In genomic region chr3:132035176-132035575, GRCm38 (mm10) we compare ENCODE assay signal across 19 mouse cellular contexts. TPM values are rescaled to one million over a fixed set of nuclear protein-coding genes. Genes with fewer than 3 reads are reported as not detected.
DNase-seq lines count a peak whose midpoint lies in the region; ATAC-seq and TF ChIP-seq lines count a peak whose summit lies in the region.
"Had no signal": no experiment of that assay in that cellular context is flagged by ENCODE, and none has a peak within 500 bp of the region (broad histone marks: within the 10 kb centered on the region; RNA-seq: fewer than 3 reads in every experiment).

No protein-coding gene starts in this region.

- intact Hi-C loops in left cerebral cortex, postnatal 36 days (cut with DNase I): no loop called here

- no peak overlapping the region for H3K9ac ChIP-seq in liver, adult 2 months (ENCODE audit: low read depth, low read length)
- no peak overlapping the region for H3K9ac ChIP-seq in liver, embryonic 12.5 days
- H3K9ac ChIP-seq in midbrain, embryonic 15.5 days: no peak overlapping the region
- no peak overlapping the region for H3K9ac ChIP-seq in forebrain, embryonic 11.5 days (ENCODE audit: low read length)
- H3K9ac ChIP-seq: embryonic facial prominence, embryonic 15.5 days; forebrain, embryonic 15.5 days; heart, embryonic 12.5 days; hindbrain, embryonic 15.5 days had no signal

- H3K4me2 ChIP-seq in liver, embryonic 12.5 days: no peak overlapping the region
- no peak overlapping the region for H3K4me2 ChIP-seq in midbrain, embryonic 15.5 days
- no peak overlapping the region for H3K4me2 ChIP-seq in forebrain, embryonic 11.5 days (ENCODE audit: low read depth, low read length, severe bottlenecking)
- H3K4me2 ChIP-seq: embryonic facial prominence, embryonic 15.5 days; forebrain, embryonic 15.5 days; heart, embryonic 12.5 days; hindbrain, embryonic 15.5 days had no signal

- no peak for ATAC-seq in liver, embryonic 12.5 days
- ATAC-seq in megakaryocyte, adult 5-6 weeks (ENCODE audit: poor library complexity, severe bottlenecking): peak; percentile 92
- ATAC-seq in midbrain, embryonic 15.5 days (replicated peaks): no peak
- no peak for ATAC-seq in forebrain, embryonic 11.5 days (replicated peaks; ENCODE audit: low FRiP score)
- ATAC-seq: forebrain, embryonic 15.5 days had no signal

- no peaks in the 10 kb centered on the region for H3K79me2 ChIP-seq in liver, adult 2 months (ENCODE audit: control insufficient read depth, insufficient read depth, low read length)

- TF ChIP-seq CTCF in liver, adult 2 months (IDR thresholded peaks at IDR 0.05; ENCODE audit: low read depth, low read length): no peak

- peak; percentile 8 for DNase-seq in liver, adult 2 months (ENCODE audit: extremely low read depth, low read depth, low spot score)
- DNase-seq in MEL-GATA-1-ER (ENCODE audit: extremely low read depth, low read depth): peak; percentile 2
- DNase-seq in left cerebral cortex, postnatal 36 days (ENCODE audit: low spot score in 2 of 2): no peak
- no peak for DNase-seq in forebrain, embryonic 11.5 days (ENCODE audit: low spot score)
- DNase-seq: adrenal gland, adult 2 months; adrenal gland, postnatal 25 days; cerebellum, adult 2 months; embryo, embryonic 11 days; gastrocnemius, postnatal 14 days had no signal

- H3K4me3 ChIP-seq in liver, adult 2 months (ENCODE audit: insufficient read depth, low read depth, low read length): no peak overlapping the region
- H3K4me3 ChIP-seq in liver, embryonic 12.5 days: no peak overlapping the region
- H3K4me3 ChIP-seq in midbrain, embryonic 15.5 days: no peak overlapping the region
- no peak overlapping the region for H3K4me3 ChIP-seq in forebrain, embryonic 11.5 days (ENCODE audit: low read depth, low read length)
- H3K4me3 ChIP-seq: embryonic facial prominence, embryonic 15.5 days; erythroblast, embryonic 14.5 days; forebrain, embryonic 10.5 days; forebrain, embryonic 15.5 days; heart, embryonic 12.5 days; hindbrain, embryonic 15.5 days had no signal

- no peak overlapping the region for H3K27ac ChIP-seq in liver, adult 2 months (replicated peaks; ENCODE audit: insufficient read depth, low read depth, low read length)
- no peak overlapping the region for H3K27ac ChIP-seq in liver, embryonic 12.5 days
- H3K27ac ChIP-seq in midbrain, embryonic 15.5 days: no peak overlapping the region
- H3K27ac ChIP-seq in forebrain, embryonic 11.5 days (ENCODE audit: low read depth, low read length): no peak overlapping the region
- H3K27ac ChIP-seq: embryonic facial prominence, embryonic 15.5 days; forebrain, embryonic 10.5 days; forebrain, embryonic 15.5 days; hindbrain, embryonic 15.5 days had no signal

- 49% methylated on average over 2 of the region's 2 CpGs for WGBS in liver, adult 2 months
- WGBS in liver, embryonic 12.5 days (ENCODE audit: insufficient replicate concordance): 37% methylated on average over 2 of the region's 2 CpGs
- WGBS in midbrain, embryonic 15.5 days: 80% methylated on average over 2 of the region's 2 CpGs
- WGBS in forebrain, embryonic 11.5 days: 82% methylated on average over 2 of the region's 2 CpGs

- H3K36me3 ChIP-seq in liver, adult 2 months (ENCODE audit: control insufficient read depth, insufficient read depth, low read length): no peaks in the 10 kb centered on the region
- no peaks in the 10 kb centered on the region for H3K36me3 ChIP-seq in liver, embryonic 12.5 days
- H3K36me3 ChIP-seq in midbrain, embryonic 15.5 days (replicated peaks): no peaks in the 10 kb centered on the region
- no peaks in the 10 kb centered on the region for H3K36me3 ChIP-seq in forebrain, embryonic 11.5 days (ENCODE audit: control insufficient read depth, insufficient read depth, low read length)
- H3K36me3 ChIP-seq: embryonic facial prominence, embryonic 15.5 days; forebrain, embryonic 10.5 days; forebrain, embryonic 15.5 days; heart, embryonic 12.5 days; hindbrain, embryonic 15.5 days had no signal

- H3K9me3 ChIP-seq in liver, embryonic 12.5 days (replicated peaks): no peaks in the 10 kb centered on the region
- no peaks in the 10 kb centered on the region for H3K9me3 ChIP-seq in midbrain, embryonic 15.5 days
- no peaks in the 10 kb centered on the region for H3K9me3 ChIP-seq in forebrain, embryonic 11.5 days (ENCODE audit: control insufficient read depth, low read length)
- H3K9me3 ChIP-seq: embryonic facial prominence, embryonic 15.5 days; forebrain, embryonic 10.5 days; forebrain, embryonic 15.5 days; heart, embryonic 12.5 days; hindbrain, embryonic 15.5 days had no signal

- peaks cover 3% of the 10 kb centered on the region; the same call in 1 of the 2 replicates for H3K27me3 ChIP-seq in liver, adult 2 months (ENCODE audit: control insufficient read depth, insufficient read depth, low read length)
- H3K27me3 ChIP-seq in liver, embryonic 12.5 days (replicated peaks): no peaks in the 10 kb centered on the region
- H3K27me3 ChIP-seq in midbrain, embryonic 15.5 days (replicated peaks): no peaks in the 10 kb centered on the region
- no peaks in the 10 kb centered on the region for H3K27me3 ChIP-seq in forebrain, embryonic 11.5 days (ENCODE audit: control insufficient read depth, insufficient read depth, low read length)
- H3K27me3 ChIP-seq: CH12.LX; embryonic facial prominence, embryonic 15.5 days; forebrain, embryonic 15.5 days; heart, embryonic 12.5 days; hindbrain, embryonic 15.5 days had no signal

- no peaks in the 10 kb centered on the region for H3K4me1 ChIP-seq in liver, adult 2 months (ENCODE audit: control insufficient read depth, insufficient read depth, low read length)
- no peaks in the 10 kb centered on the region for H3K4me1 ChIP-seq in liver, embryonic 12.5 days
- H3K4me1 ChIP-seq in midbrain, embryonic 15.5 days: peaks cover 9% of the 10 kb centered on the region; the same call in 1 of the 2 replicates
- H3K4me1 ChIP-seq in forebrain, embryonic 11.5 days (replicated peaks; ENCODE audit: control insufficient read depth, insufficient read depth, low read length): peaks cover 2% of the 10 kb centered on the region; the same call in 1 of the 2 replicates
- H3K4me1 ChIP-seq: heart, embryonic 12.5 days; hindbrain, embryonic 15.5 days had no signal

- TF ChIP-seq POLR2A in liver, adult 2 months (IDR thresholded peaks at IDR 0.05; ENCODE audit: extremely low read depth, insufficient read depth, low read length): no peak

RNA-seq across cellular contexts. Expression of gene Dkk2, which starts 49.9 kb away (rescaled TPM):
- 0.09 TPM in 1 of 2 replicates, not detected in the other for total RNA-seq in liver, adult 2 months (2014; rRNA removed)
- polyA plus RNA-seq in liver, adult 2 months (2012; rRNA removed): 0.02 TPM in 2 replicates
- 0.75 and 0.93 TPM in 2 replicates for polyA plus RNA-seq in liver, embryonic 12.5 days (2016; fragmentation: Nextera tagmentation; extraction: Ambion mirVana)
- total RNA-seq in megakaryocyte, adult 5-6 weeks (2015): not detected in 2 replicates
- not detected in 2 replicates for total RNA-seq in megakaryocyte, adult 5-6 weeks (2017)
- 1 to 10 TPM in 1 of 2 experiments, under 1 TPM in 1; 0.79 to 1.2 TPM for total RNA-seq in left cerebral cortex, postnatal 36 days (2021)
- polyA plus RNA-seq in midbrain, embryonic 15.5 days (2015; fragmentation: Nextera tagmentation; extraction: Ambion mirVana): 2.3 and 2.4 TPM in 2 replicates
- 14.1 and 14.3 TPM in 2 replicates for polyA plus RNA-seq in forebrain, embryonic 11.5 days (2014; fragmentation: Nextera tagmentation; extraction: Ambion mirVana)
- total RNA-seq: CH12.LX had no signal
- polyA plus RNA-seq: erythroblast, embryonic 14.5 days had no signal

Comparison
In these comparisons a context has a peak if more than half of its experiments do, and no peak if none do; other contexts are left out.
1. DNase-seq: peak in liver, adult 2 months (single experiment) and MEL-GATA-1-ER (single experiment); none in left cerebral cortex, postnatal 36 days (0 of 2) and forebrain, embryonic 11.5 days (single experiment).